Mouse (Mus musculus) liver, adult (tissue): ENCODE measurements around the gene Zfp967.
"Not testable (repeated sequence)": the region's sequence is repeated elsewhere in the genome, so short reads cannot be mapped to it uniquely, and the experiment has no call there.

Experiments
- GATA4 ChIP-seq: IDR thresholded peaks from 2 replicates; pipeline ENCODE4 v1.6.1; 2014; ENCODE audit warnings: mild to moderate bottlenecking, low read length; ENCODE audit not compliant: insufficient replicate concordance

The Zfp967 gene

DNA sequence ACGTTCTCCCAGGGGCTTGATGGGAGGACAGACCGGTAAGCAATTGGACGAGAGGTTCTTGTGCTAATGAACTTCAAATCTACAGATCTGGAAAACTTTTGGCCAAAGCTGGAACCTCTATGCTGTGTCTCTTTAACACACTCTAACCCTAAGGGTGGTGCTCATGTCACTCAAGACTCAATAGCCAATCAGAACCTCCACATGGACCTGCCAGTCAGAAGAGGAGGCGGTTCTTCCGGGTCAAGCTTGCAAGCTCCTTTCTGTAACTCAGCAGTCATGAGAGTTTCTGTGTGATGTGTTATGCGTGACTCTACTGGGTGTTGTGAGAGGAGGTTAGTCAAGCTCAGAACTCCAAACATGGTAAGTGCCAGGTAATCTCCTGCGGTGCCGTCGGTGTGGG is at the start of gene Zfp967:
Gene Zfp967 (plus strand): TSS at position 301 of the 400 bp plus-strand sequence.
- not testable (repeated sequence) for TF ChIP-seq GATA4

- TF ChIP-seq GATA4: not testable (repeated sequence)
Measured at GRCm38 (mm10) chr2:176486683-176487082, 34.2 kb upstream of the Zfp967 start, which contains the start of gene Gm14434. Gene Gm14434 (minus strand): TSS chr2:176486783.
